Mouse (Mus musculus) liver, embryonic 13.5 days (tissue): ENCODE results near the gene Khk. TPM values are rescaled to one million over a fixed set of nuclear protein-coding genes. Genes with fewer than 3 reads are reported as not detected.
A peak's percentile ranks its signal among the peaks of the same experiment; 100 is the strongest.

Source experiments
- ATAC-seq: fragments of 200-750 bp; cut with Nextera tagmentation; 2 replicates; pipeline ENCODE4 v1.8.0; 2017; ENCODE audit warnings: low read depth, mild to moderate bottlenecking, moderate number of reproducible peaks, moderate library complexity
- DNase-seq: peaks from one replicate; pipeline ENCODE4 v3.0.0; 2022
- H3K27ac ChIP-seq: fragments of 300-500 bp; sonication (generic); 2 replicates; pipeline ENCODE4 v1.5.1; 2015; ENCODE audit warnings: moderate library complexity, mild to moderate bottlenecking, inconsistent platforms
- H3K27me3 ChIP-seq: fragments of 300-500 bp; sonication (generic); 2 replicates; pipeline ENCODE4 v1.6.1; 2015; ENCODE audit warnings: mild to moderate bottlenecking, inconsistent platforms
- H3K36me3 ChIP-seq: fragments of 300-500 bp; sonication (generic); 2 replicates; pipeline ENCODE4 v1.6.1; 2015; ENCODE audit warnings: mild to moderate bottlenecking, inconsistent platforms
- H3K4me1 ChIP-seq: fragments of 300-500 bp; sonication (generic); replicated peaks from 2 replicates; pipeline ENCODE4 v1.6.1; 2015; ENCODE audit warnings: inconsistent platforms
- H3K4me2 ChIP-seq: fragments of 300-500 bp; sonication (generic); 2 replicates; pipeline ENCODE4 v1.6.1; 2015; ENCODE audit warnings: inconsistent platforms, mild to moderate bottlenecking, moderate library complexity
- H3K4me3 ChIP-seq: fragments of 300-500 bp; sonication (generic); replicated peaks from 2 replicates; pipeline ENCODE4 v1.5.1; 2015; ENCODE audit warnings: mild to moderate bottlenecking, inconsistent platforms
- H3K9ac ChIP-seq: fragments of 300-500 bp; sonication (generic); 2 replicates; pipeline ENCODE4 v1.6.1; 2015; ENCODE audit warnings: mild to moderate bottlenecking, inconsistent platforms
- H3K9me3 ChIP-seq: fragments of 300-500 bp; sonication (generic); replicated peaks from 2 replicates; pipeline ENCODE4 v1.6.1; 2016; ENCODE audit warnings: inconsistent platforms
- WGBS: fragments of 180-500 bp; shearing (Covaris S2); methylation state at CpG from one replicate; pipeline ENCODE4 v1.1.7; 2015; ENCODE audit not compliant: insufficient replicate concordance; 5-methylcytosine and 5-hydroxymethylcytosine counted together
- polyA plus RNA-seq: library from polyadenylated mRNA; unstranded; fragments of >200 nt; fragmentation: Nextera tagmentation; extraction: Ambion mirVana; gene quantifications from 2 replicates; pipeline ENCODE4 v1.2.1, GENCODE M21; 2015

Khk gene
- polyA plus RNA-seq, 1 experiment from 2014 or later: 37.6 TPM

DNA sequence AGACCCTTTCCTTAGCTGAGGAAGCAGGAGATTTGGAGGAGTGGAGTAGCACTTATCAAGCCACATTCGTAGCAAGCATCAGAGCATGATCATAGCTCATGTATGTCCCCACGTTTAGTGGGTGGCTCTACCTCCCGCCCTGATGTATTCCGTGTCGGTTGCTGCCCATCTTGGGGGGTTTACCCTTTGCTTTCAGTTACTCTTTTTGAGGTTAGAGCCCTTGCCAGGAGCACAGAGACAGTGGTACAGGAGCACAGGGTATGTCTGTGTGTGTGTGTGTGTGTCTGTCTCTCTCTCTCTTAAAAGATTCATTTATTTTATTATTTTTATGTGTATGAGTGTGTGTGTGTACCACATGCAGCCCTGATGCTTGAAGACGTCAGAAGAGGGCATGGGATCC lies 1.9 kb downstream of the Khk start:
- H3K27ac ChIP-seq: no peak overlapping the region

DNA sequence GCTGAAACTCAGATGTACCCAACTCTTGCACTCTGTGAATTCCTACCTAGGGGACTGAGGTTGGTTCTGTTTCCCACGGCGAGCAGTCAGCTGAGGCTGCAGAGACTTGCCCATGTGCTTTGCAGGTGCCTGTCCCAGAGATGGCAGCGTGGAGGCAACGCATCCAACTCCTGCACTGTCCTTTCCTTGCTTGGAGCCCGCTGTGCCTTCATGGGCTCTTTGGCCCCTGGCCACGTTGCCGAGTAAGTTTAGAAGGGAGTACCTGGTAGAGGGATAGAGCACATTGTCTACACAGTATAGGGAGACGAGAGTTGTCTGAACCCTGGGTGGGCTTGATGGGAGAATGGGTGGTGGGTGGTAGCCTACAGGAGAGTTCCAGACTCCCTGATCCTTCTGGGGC lies 3.4 kb downstream of the Khk start:
- H3K27me3 ChIP-seq: no peaks in the 10 kb centered on the region
- H3K9ac ChIP-seq: no peak overlapping the region
- H3K9me3 ChIP-seq: no peaks in the 10 kb centered on the region
- peaks cover 24% of the 10 kb centered on the region for H3K36me3 ChIP-seq
- 76% methylated on average over 8 of the region's 8 CpGs for WGBS
- no peak overlapping the region for H3K4me3 ChIP-seq
- ATAC-seq: no peak
- no peak for DNase-seq
- H3K27ac ChIP-seq: no peak overlapping the region
- H3K4me1 ChIP-seq: peaks cover 55% of the 10 kb centered on the region
- no peak overlapping the region for H3K4me2 ChIP-seq

More for the DNA sequence above, 1.9 kb downstream of the Khk start:
- Histone ChIP-seq H3K9ac (peak overlapping the region; percentile 76), H3K4me1 (peaks cover 60% of the 10 kb centered on the region), H3K4me2 (peak overlapping the region; percentile 87), H3K27me3 (no peaks in the 10 kb centered on the region), H3K4me3 (peak overlapping the region; percentile 69), H3K36me3 (peaks cover 37% of the 10 kb centered on the region), H3K9me3 (no peaks in the 10 kb centered on the region)
- 59% methylated on average over 6 of the region's 6 CpGs for WGBS
- ATAC-seq (no peak), DNase-seq (no peak)

DNA sequence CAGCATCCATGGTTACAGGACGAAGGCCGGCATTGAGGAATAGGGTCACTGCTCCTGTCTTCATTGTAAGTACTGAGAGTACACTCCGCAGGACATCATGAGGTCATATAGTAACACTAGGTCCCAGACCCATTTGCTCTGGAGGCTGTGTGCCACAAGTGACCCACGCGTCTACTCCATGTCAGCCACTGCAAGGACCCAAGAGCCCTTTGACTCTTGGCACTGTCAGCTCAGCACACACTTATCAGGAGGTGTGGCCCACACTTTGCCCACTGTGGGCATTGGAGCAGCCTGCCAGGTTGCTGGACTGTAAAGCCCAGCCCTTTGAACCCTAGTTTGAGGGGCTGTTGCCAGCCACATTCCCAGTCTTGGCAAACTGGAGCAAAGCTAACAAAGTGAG lies 4.0 kb downstream of the Khk start:
- Histone ChIP-seq H3K27ac (no peak overlapping the region), H3K9me3 (no peaks in the 10 kb centered on the region)

DNA sequence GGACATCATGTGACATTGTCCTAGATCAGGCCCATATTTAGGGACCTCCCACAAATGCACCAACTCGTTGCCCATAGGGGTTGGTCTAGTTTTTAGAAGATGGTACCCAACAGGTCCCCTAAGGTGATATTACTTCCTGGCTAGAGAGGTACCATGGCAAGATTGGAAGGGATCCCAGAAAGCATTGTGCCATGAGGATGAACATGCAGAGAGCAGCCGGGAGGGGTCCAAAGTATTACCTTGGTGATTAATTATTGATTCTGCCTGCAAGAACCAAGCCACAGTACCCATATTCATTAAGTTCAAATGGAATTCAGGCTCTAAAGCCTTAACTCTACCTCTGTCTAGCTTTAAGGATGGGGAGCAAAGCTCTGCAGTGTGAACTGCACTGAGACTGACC lies 4.8 kb downstream of the Khk start:
- Histone ChIP-seq H3K27ac (no peak overlapping the region), H3K9ac (no peak overlapping the region), H3K4me3 (no peak overlapping the region), H3K4me2 (no peak overlapping the region), H3K36me3 (0 out of 2 replicates have a peak, but pooled peaks cover 9% of the 10 kb centered on the region), H3K27me3 (no peaks in the 10 kb centered on the region), H3K9me3 (no peaks in the 10 kb centered on the region), H3K4me1 (peaks cover 40% of the 10 kb centered on the region)
- 59% methylated on average over 2 of the region's 2 CpGs for WGBS
- no peak for DNase-seq
- ATAC-seq: no peak

More for the DNA sequence above, 4.0 kb downstream of the Khk start:
- Histone ChIP-seq H3K27me3 (no peaks in the 10 kb centered on the region), H3K4me3 (no peak overlapping the region), H3K9ac (no peak overlapping the region), H3K4me1 (peaks cover 49% of the 10 kb centered on the region), H3K4me2 (no peak overlapping the region), H3K36me3 (peaks cover 17% of the 10 kb centered on the region)
- no peak for ATAC-seq
- 80% methylated on average over 5 of the region's 5 CpGs for WGBS
- DNase-seq: no peak

DNA sequence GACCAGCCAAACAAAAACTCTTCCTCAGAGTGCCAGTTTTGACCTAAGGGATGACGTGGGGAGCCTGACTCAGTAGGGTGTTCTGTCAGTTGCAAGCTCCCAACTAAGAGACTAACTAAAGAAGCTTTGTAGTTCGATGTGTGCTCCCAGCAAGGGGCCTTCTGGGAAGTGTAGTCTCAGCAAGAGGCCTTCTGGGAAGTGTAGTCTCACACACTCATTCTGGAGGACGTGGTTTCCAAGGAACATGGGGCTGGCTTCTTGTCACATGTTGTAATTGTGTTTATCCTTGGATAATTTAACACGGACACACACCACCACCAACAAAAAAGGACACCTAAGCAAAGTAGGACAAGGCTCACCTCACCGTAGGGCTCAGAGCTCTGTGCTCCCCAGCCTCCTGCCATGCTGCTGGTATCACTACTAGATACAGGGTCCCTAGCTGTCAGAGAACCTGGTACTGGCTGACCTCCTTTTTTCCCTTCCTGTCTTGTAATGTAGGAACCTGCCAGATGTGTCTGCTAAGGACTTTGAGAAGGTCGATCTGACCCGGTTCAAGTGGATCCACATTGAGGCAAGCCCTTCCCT lies 6.8 kb downstream of the Khk start:
- WGBS: 42% methylated on average over 7 of the region's 7 CpGs
- Histone ChIP-seq H3K9ac (no peak overlapping the region), H3K27ac (no peak overlapping the region), H3K36me3 (0 out of 2 replicates have a peak, but pooled peaks cover 9% of the 10 kb centered on the region), H3K4me2 (no peak overlapping the region), H3K4me3 (no peak overlapping the region), H3K9me3 (no peaks in the 10 kb centered on the region), H3K4me1 (peaks cover 24% of the 10 kb centered on the region), H3K27me3 (no peaks in the 10 kb centered on the region)
- ATAC-seq (no peak), DNase-seq (no peak)

DNA sequence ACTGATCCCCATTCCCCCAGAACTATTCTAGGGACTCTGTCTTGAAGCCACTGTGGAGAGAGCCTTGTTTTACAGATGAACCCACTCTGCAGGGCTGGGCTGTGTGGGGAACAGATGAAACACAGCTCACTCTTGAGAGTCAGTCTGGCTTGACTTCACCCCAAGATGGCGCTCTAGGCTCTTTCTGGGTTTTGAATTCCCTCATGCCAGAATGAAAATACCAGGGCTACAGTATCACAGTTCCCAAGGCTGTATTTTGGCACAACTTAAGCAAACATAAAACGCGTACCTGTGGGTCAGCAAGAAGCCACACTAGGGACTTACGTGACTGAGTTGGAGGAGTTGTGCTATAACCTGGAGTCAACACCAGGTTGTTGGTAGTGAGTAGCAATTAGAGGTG lies 8.9 kb downstream of the Khk start:
- no peak overlapping the region for H3K4me3 ChIP-seq
- no peaks in the 10 kb centered on the region for H3K36me3 ChIP-seq
- 0 out of 2 replicates have a peak, but pooled peaks have one; percentile 21 for ATAC-seq
- no peak overlapping the region for H3K9ac ChIP-seq
- no peak overlapping the region for H3K27ac ChIP-seq
- H3K4me2 ChIP-seq: no peak overlapping the region
- 0 out of 2 replicates have a peak, but pooled peaks cover 8% of the 10 kb centered on the region for H3K4me1 ChIP-seq
- H3K27me3 ChIP-seq: no peaks in the 10 kb centered on the region
- H3K9me3 ChIP-seq: no peaks in the 10 kb centered on the region
- 64% methylated on average over 4 of the region's 4 CpGs for WGBS
- no peak for DNase-seq

DNA sequence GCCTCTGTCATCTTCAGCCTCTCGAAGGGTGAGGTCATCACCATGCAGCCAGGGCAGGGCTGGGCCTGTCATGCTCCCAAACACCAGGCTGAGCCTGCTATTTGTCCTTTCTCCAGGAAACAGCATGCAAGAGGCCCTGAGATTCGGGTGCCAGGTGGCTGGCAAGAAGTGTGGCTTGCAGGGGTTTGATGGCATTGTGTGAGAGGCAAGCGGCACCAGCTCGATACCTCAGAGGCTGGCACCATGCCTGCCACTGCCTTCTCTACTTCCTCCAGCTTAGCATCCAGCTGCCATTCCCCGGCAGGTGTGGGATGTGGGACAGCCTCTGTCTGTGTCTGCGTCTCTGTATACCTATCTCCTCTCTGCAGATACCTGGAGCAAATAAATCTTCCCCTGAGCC lies 9.6 kb downstream of the Khk start:
- Histone ChIP-seq H3K27ac (no peak overlapping the region), H3K36me3 (no peaks in the 10 kb centered on the region), H3K4me3 (no peak overlapping the region), H3K9ac (no peak overlapping the region), H3K27me3 (no peaks in the 10 kb centered on the region), H3K4me1 (0 out of 2 replicates have a peak, but pooled peaks cover 8% of the 10 kb centered on the region), H3K4me2 (no peak overlapping the region), H3K9me3 (no peaks in the 10 kb centered on the region)
- 74% methylated on average over 6 of the region's 6 CpGs for WGBS
- no peak for ATAC-seq
- no peak for DNase-seq

DNA sequence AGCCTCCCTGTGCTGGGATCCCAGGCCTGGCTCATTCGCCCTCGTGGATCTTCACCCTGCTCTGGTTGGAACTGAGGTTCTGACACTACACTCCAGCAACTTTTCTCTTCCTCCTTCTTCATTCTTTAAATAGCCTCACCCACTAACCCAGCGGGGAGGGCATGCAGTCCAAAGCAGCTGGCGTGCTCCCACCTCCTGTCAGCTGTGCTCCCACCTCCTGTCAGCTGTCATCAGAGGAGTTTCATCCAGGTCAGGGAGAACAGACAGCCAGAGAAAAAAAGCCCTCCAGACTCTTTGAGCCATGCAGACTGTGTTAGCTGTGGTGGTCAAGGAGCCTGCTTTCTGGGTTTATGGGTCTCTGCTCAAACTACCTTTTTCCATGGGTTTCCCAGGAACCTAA lies 10.1 kb downstream of the Khk start:
- Histone ChIP-seq H3K27me3 (no peaks in the 10 kb centered on the region), H3K4me3 (no peak overlapping the region), H3K27ac (no peak overlapping the region), H3K4me1 (0 out of 2 replicates have a peak, but pooled peaks cover 8% of the 10 kb centered on the region), H3K36me3 (no peaks in the 10 kb centered on the region), H3K9me3 (no peaks in the 10 kb centered on the region), H3K4me2 (no peak overlapping the region), H3K9ac (no peak overlapping the region)
- WGBS: 62% methylated on average over 4 of the region's 4 CpGs
- no peak for DNase-seq
- no peak for ATAC-seq

DNA sequence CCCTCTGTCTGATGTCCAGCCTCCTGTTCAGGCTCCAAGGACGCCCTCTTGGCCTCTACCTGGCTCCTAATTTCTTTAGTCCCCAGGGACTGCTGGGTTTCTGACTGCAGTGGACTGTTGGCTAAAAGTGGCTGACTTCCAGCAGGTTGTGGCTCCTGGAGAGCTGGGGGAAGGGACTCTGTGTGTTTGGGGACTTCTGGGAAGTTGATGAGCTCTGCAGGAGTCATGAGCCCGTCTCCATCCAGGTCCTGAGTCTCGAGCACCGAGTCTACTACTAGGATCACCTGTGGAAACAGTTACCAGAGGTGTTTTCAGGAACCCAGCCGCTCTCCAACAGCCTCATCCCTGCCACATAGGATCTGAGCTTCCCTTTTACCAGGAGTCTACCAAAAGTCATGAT lies 12.5 kb downstream of the Khk start:
- H3K27ac ChIP-seq: no peak overlapping the region
- H3K4me1 ChIP-seq: no peaks in the 10 kb centered on the region
- no peaks in the 10 kb centered on the region for H3K27me3 ChIP-seq
- ATAC-seq (no peak), DNase-seq (no peak)
- H3K9me3 ChIP-seq: no peaks in the 10 kb centered on the region
- WGBS: 57% methylated on average over 5 of the region's 5 CpGs
- H3K4me2 ChIP-seq: no peak overlapping the region
- no peak overlapping the region for H3K4me3 ChIP-seq
- no peak overlapping the region for H3K9ac ChIP-seq
- H3K36me3 ChIP-seq: no peaks in the 10 kb centered on the region

DNA sequence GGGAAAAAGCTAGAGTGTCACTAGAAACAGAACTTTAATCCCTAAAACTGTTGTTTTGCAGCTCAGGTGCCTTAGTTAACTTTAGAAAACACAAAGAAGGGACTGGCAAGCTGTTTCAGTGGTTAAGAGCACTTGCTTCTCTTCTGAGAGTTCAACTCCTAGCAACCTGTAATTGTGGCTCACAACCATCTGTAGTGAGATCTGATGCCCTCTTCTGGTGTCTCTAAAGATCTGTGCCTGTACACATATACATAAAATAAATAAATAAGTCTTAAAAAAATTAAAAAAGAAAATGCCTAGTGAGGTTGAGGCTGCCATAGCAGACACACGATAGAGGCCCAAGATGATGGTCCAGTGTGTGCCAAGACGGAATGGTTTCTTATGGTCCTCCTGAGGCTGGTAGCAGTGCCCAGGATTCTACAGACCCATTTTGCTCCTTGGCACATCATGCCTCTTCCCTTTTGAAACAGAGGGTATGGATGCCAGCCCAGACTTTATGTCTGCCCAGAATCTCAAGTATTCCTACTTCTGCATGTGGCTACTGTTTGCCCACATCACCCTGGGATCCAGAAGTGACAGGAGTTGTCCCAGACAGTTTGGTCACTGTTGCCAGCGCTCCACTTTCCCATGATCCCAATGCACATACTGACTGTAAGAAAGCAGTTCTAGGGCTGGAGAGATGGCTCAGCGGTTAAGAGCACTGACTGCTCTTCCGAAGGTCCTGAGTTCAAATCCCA lies 13.7 kb downstream of the Khk start:
- Histone ChIP-seq H3K27ac (no peak overlapping the region), H3K4me2 (no peak overlapping the region), H3K4me3 (no peak overlapping the region), H3K36me3 (no peaks in the 10 kb centered on the region), H3K4me1 (no peaks in the 10 kb centered on the region), H3K9ac (no peak overlapping the region), H3K27me3 (no peaks in the 10 kb centered on the region), H3K9me3 (no peaks in the 10 kb centered on the region)
- WGBS: 76% methylated on average over 5 of the region's 5 CpGs
- no peak for ATAC-seq
- DNase-seq: no peak

DNA sequence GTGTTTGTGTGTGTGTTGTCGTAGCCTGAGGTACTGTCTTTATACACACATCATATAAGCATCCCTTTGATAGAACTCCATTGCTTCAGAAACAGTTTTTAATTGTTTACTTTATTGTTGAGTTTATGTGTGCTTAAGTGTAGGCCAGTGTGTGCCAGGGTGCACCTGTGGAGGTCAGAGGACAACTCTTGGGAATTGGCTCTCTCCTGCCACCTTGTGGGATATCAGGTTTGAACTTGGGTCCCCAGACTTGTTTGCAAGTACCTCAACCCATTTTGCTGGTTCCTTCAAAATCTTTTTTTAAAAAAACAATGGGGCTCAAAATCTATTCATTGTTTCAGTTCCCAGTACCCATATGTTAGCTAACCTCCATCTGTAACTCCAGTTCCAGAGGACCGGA lies 21.8 kb downstream of the Khk start:
- Histone ChIP-seq H3K4me1 (peaks cover 10% of the 10 kb centered on the region), H3K9ac (no peak overlapping the region), H3K4me3 (no peak overlapping the region), H3K9me3 (no peaks in the 10 kb centered on the region), H3K27ac (no peak overlapping the region), H3K27me3 (peaks cover 29% of the 10 kb centered on the region), H3K4me2 (no peak overlapping the region), H3K36me3 (no peaks in the 10 kb centered on the region)
- DNase-seq: no peak
- ATAC-seq: no peak
- 81% methylated on average over 2 of the region's 2 CpGs for WGBS

DNA sequence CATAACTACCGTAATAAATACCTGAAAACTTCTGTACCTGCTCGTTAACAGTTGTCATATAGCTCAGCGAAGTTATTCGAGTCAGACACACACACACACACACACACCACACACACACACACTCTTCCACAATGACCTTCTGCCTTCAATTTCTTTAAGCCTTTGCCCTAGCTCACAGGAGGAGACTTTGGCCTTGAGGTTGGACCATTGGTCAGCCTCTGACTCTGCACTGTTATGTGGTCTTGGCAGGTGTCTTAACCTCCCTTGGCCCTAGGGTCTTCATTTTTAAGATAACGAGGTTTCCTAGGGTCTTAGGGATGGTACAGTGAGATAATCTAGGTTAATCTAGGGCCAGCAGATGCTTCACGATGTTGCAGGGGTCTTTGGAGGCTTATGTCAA lies 23.1 kb downstream of the Khk start:
- H3K4me1 ChIP-seq: peaks cover 18% of the 10 kb centered on the region
- H3K4me2 ChIP-seq: peak overlapping the region; percentile 66; the same call in 1 of the 2 replicates
- no peaks in the 10 kb centered on the region for H3K9me3 ChIP-seq
- 67% methylated on average over 6 of the region's 6 CpGs for WGBS
- H3K4me3 ChIP-seq: peak overlapping the region; percentile 49; the same call in 1 of the 2 replicates
- H3K27me3 ChIP-seq: peaks cover 29% of the 10 kb centered on the region
- DNase-seq: no peak
- no peak for ATAC-seq
- no peak overlapping the region for H3K27ac ChIP-seq
- no peak overlapping the region for H3K9ac ChIP-seq
- H3K36me3 ChIP-seq: no peaks in the 10 kb centered on the region
